Mouse (Mus musculus) hematopoietic stem cell, adult 5-6 weeks (primary cell): ENCODE measurements around the gene Tor3a. TPM values are rescaled to one million over a fixed set of nuclear protein-coding genes. Genes with fewer than 3 reads are reported as not detected.
A peak's percentile ranks its signal among the peaks of the same experiment; 100 is the strongest.

Experiments used
- ATAC-seq, 2 experiments: fragments of 125-278 bp in 1 of 2; replicated peaks in 1 of 2; 2 replicates each; pipeline ENCODE4 v1.8.0; 2016 to 2017; ENCODE audit warnings: inconsistent platforms in 2 of 2, mild to moderate bottlenecking in 2 of 2, moderate number of reproducible peaks in 2 of 2, low read depth in 1 of 2, moderate TSS enrichment in 1 of 2; ENCODE audit not compliant: low FRiP score in 2 of 2, poor library complexity in 2 of 2, severe bottlenecking in 2 of 2, insufficient read depth in 1 of 2, low TSS enrichment in 1 of 2
- total RNA-seq: library from RNA; stranded (forward); fragments of 172-1452, 232-1000 nt; gene quantifications from 2 replicates; pipeline ENCODE4 v1.2.3, GENCODE M21; 2017

The Tor3a gene
- total RNA-seq, result 18.9 and 33.8 TPM in 2 replicates

GRCm38 (mm10) chr1:156674195-156675000 lies at the start of gene Tor3a:
Gene Tor3a, minus strand, starts transcription at chr1:156674356.
- peak; percentile 86 to 89 for ATAC-seq

- no peak for ATAC-seq
Measured at GRCm38 (mm10) chr1:156722089-156722488, 47.9 kb upstream of the Tor3a start.

GRCm38 (mm10) chr1:156720046-156720445 lies 45.9 kb upstream of the Tor3a start:
- ATAC-seq, result no peak

GRCm38 (mm10) chr1:156718950-156719805 lies 45.0 kb upstream of the Tor3a start, which contains the start of gene Fam20b:
Gene Fam20b, minus strand, starts transcription at chr1:156719086.
- peak; percentile 95 to 97 for ATAC-seq

GRCm38 (mm10) chr1:156718286-156718949 lies 44.3 kb upstream of the Tor3a start:
- peak; percentile 40 to 49 for ATAC-seq

- ATAC-seq, result no peak
Measured at GRCm38 (mm10) chr1:156717751-156718285, 43.7 kb upstream of the Tor3a start.

GRCm38 (mm10) chr1:156716681-156717080 lies 42.5 kb upstream of the Tor3a start:
- ATAC-seq, result no peak

GRCm38 (mm10) chr1:156710472-156711098 lies 36.4 kb upstream of the Tor3a start:
- ATAC-seq, result peak; percentile 76 to 87

GRCm38 (mm10) chr1:156708672-156709071 lies 34.5 kb upstream of the Tor3a start:
- peak; percentile 35 to 40; a peak in 1 of 4 replicates for ATAC-seq

- no peak for ATAC-seq
Measured at GRCm38 (mm10) chr1:156705696-156706285, 31.6 kb upstream of the Tor3a start.

GRCm38 (mm10) chr1:156703444-156703843 lies 29.3 kb upstream of the Tor3a start:
- no peak for ATAC-seq

- no peak for ATAC-seq
Measured at GRCm38 (mm10) chr1:156702151-156702550, 28.0 kb upstream of the Tor3a start.

GRCm38 (mm10) chr1:156686025-156686661 lies 12.0 kb upstream of the Tor3a start:
- ATAC-seq, result no peak

- ATAC-seq, result no peak
Measured at GRCm38 (mm10) chr1:156679599-156679998, 5.4 kb upstream of the Tor3a start.

GRCm38 (mm10) chr1:156677230-156677629 lies 3.1 kb upstream of the Tor3a start:
- no peak for ATAC-seq

- no peak for ATAC-seq
Measured at GRCm38 (mm10) chr1:156676596-156676995, 2.4 kb upstream of the Tor3a start.
